Mouse (Mus musculus): ENCODE data around the gene Sh3d19. TPM values are rescaled to one million over a fixed set of nuclear protein-coding genes. Genes with fewer than 3 reads are reported as not detected.

Gene Sh3d19
- polyA plus RNA-seq, 1 experiment from 2014 or later: 15.7 TPM

DNA sequence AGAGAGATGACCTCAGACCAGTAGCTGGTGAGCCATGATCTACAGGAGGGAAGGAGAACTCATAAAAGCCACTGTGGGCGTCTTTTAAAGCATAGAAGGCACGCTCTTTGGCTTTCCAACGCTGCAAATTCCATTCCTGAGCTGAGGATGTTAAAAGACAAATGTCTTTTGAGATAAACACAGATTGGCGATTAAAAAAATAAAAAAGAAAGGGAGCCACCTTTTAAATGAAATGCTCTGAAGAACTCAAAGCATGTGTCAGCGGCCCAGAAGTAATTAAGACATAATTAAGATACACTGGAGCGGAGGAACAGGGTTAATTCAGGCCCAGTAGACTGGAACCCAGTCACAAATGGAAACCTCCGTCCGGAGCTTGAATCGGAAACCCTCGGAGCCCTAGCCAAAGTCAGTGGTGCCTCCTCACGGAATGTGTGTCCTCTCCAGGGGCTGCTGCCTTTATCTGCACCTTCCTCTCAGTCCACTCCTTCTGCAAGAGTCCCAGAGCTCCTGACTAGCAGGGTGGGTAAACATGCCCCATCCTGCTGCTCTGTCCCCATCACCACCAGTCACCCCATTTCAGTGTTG lies 40.1 kb upstream of the Sh3d19 start:
- no peaks in the 10 kb centered on the region for H3K36me3 ChIP-seq (replicated peaks; ENCODE audit: control insufficient read depth, insufficient read depth, low read depth, low read length)
- ATAC-seq (replicated peaks; ENCODE audit: insufficient number of reproducible peaks, low FRiP score, low TSS enrichment, low read depth): no peak

DNA sequence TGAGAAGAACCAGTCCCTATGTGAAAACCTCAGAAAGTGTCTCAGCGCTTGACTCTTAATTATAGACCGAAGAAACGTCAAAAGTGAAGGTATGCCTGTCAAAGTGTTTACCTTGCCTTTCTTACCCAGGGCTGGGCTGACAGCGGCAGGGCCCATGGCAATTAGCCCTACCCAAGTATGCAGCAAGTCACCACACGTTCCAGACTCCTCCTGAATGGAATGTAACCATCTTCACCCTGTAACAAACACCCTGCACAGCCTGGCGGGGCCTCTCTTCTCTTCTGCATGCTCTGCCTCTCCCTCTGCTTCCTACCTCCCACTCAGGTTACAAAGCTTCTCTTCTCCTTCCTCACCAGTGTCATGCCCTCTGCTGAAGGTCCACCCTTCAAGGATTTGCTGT lies 39.0 kb upstream of the Sh3d19 start:
- 69% methylated on average over 6 of the region's 6 CpGs for WGBS
- no peak overlapping the region for H3K27ac ChIP-seq (replicated peaks; ENCODE audit: low read depth, low read length)
- H3K9ac ChIP-seq (replicated peaks; ENCODE audit: low read length): no peak overlapping the region
- no peak for ATAC-seq (replicated peaks; ENCODE audit: insufficient number of reproducible peaks, low FRiP score, low TSS enrichment, low read depth)
- no peaks in the 10 kb centered on the region for H3K36me3 ChIP-seq (replicated peaks; ENCODE audit: control insufficient read depth, insufficient read depth, low read depth, low read length)
- peak; percentile 46 for DNase-seq (ENCODE audit: low spot score)
- H3K4me1 ChIP-seq (ENCODE audit: control insufficient read depth, insufficient read depth, low read length): no peaks in the 10 kb centered on the region
- no peaks in the 10 kb centered on the region for H3K27me3 ChIP-seq (ENCODE audit: control insufficient read depth, insufficient read depth, low read length)
- H3K4me3 ChIP-seq (ENCODE audit: low read depth, low read length): no peak overlapping the region
- H3K9me3 ChIP-seq (replicated peaks; ENCODE audit: control insufficient read depth, low read length): no peaks in the 10 kb centered on the region
- H3K4me2 ChIP-seq (ENCODE audit: low read depth, low read length): no peak overlapping the region

More for the DNA sequence above, 40.1 kb upstream of the Sh3d19 start:
- Histone ChIP-seq H3K9me3 (replicated peaks; ENCODE audit: control insufficient read depth, low read length) (no peaks in the 10 kb centered on the region), H3K9ac (replicated peaks; ENCODE audit: low read length) (no peak overlapping the region), H3K27me3 (ENCODE audit: control insufficient read depth, insufficient read depth, low read length) (no peaks in the 10 kb centered on the region), H3K4me3 (ENCODE audit: low read depth, low read length) (no peak overlapping the region), H3K4me1 (ENCODE audit: control insufficient read depth, insufficient read depth, low read length) (no peaks in the 10 kb centered on the region), H3K27ac (replicated peaks; ENCODE audit: low read depth, low read length) (no peak overlapping the region), H3K4me2 (ENCODE audit: low read depth, low read length) (no peak overlapping the region)
- DNase-seq (ENCODE audit: low spot score): no peak
- 76% methylated on average over 11 of the region's 11 CpGs for WGBS

DNA sequence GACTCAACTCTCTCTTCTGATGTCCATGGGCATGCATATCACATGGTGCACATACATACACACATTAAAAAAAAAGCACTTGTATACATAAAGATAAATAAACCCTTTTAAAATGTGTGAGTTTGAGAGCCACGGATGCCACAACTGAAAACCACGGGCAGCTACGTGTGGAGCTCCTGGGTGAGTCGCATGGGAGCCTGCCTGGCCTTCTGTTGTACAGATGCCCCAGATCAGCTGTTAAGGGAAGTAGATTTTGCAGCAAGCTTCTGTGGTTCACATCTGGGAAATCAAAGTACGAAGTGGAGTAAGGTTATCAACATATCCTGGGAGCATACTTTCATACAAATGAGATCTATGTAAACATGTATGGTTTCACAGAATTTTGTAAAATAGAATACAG lies 37.3 kb upstream of the Sh3d19 start:
- Histone ChIP-seq H3K9me3 (replicated peaks; ENCODE audit: control insufficient read depth, low read length) (no peaks in the 10 kb centered on the region), H3K36me3 (replicated peaks; ENCODE audit: control insufficient read depth, insufficient read depth, low read depth, low read length) (no peaks in the 10 kb centered on the region), H3K4me1 (ENCODE audit: control insufficient read depth, insufficient read depth, low read length) (no peaks in the 10 kb centered on the region), H3K27ac (replicated peaks; ENCODE audit: low read depth, low read length) (no peak overlapping the region), H3K4me2 (ENCODE audit: low read depth, low read length) (no peak overlapping the region), H3K27me3 (ENCODE audit: control insufficient read depth, insufficient read depth, low read length) (no peaks in the 10 kb centered on the region), H3K9ac (replicated peaks; ENCODE audit: low read length) (no peak overlapping the region), H3K4me3 (ENCODE audit: low read depth, low read length) (no peak overlapping the region)
- 90% methylated on average over 5 of the region's 5 CpGs for WGBS
- ATAC-seq (replicated peaks; ENCODE audit: insufficient number of reproducible peaks, low FRiP score, low TSS enrichment, low read depth) (no peak), DNase-seq (ENCODE audit: low spot score) (no peak)

DNA sequence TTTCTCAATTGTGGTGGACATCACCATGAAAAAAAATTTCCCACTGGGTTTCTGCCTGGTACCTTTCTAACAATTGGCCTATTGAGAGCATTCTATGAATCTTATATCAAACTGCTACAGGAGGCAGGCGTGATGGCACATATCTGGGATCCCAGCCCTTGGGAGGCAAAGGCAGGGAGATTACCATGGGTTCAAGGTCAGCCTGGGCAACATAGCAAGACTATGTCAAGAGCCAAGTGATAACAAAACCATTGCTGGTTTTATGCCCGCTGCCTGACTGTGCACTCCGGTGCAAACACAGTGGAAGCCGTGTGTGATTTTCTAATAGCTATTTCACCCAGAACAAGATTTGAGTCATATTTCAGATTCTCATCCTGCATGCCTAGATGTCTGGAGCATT lies 20.0 kb upstream of the Sh3d19 start:
- Histone ChIP-seq H3K36me3 (replicated peaks; ENCODE audit: control insufficient read depth, insufficient read depth, low read depth, low read length) (no peaks in the 10 kb centered on the region), H3K4me2 (ENCODE audit: low read depth, low read length) (no peak overlapping the region), H3K4me3 (ENCODE audit: low read depth, low read length) (no peak overlapping the region), H3K9me3 (replicated peaks; ENCODE audit: control insufficient read depth, low read length) (no peaks in the 10 kb centered on the region), H3K4me1 (ENCODE audit: control insufficient read depth, insufficient read depth, low read length) (no peaks in the 10 kb centered on the region), H3K27ac (replicated peaks; ENCODE audit: low read depth, low read length) (no peak overlapping the region), H3K27me3 (ENCODE audit: control insufficient read depth, insufficient read depth, low read length) (no peaks in the 10 kb centered on the region), H3K9ac (replicated peaks; ENCODE audit: low read length) (no peak overlapping the region)
- ATAC-seq (replicated peaks; ENCODE audit: insufficient number of reproducible peaks, low FRiP score, low TSS enrichment, low read depth) (no peak), DNase-seq (ENCODE audit: low spot score) (no peak)
- WGBS: 83% methylated on average over 4 of the region's 4 CpGs

DNA sequence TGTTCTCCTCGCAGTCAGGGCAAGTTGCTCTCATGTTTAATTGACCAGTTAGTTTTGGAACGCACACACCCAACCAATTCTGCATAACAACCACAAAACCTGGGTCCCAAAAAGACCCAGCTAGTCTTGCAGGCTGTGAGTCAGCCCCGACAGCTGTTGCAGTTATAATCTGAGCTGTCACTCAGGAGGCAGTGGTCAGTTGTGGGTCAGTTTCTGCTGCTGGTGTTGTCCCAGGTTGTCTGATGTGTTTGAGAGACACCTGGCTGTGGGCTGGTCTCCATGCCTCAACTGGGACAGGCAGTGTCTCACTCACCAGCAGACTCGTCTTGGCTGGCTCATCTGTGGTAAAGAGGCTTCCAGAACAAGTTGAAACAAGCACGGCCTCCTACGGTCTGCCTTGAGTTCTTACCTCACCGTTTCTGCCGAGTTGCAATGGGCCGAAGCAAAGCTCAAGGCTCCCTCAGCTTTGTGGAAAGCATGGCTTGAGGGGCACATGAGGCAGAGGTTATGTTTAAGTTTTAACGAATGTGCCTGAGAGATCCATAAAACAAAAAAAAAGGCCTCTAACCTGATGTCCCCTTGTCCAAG lies 18.1 kb upstream of the Sh3d19 start:
- Histone ChIP-seq H3K36me3 (replicated peaks; ENCODE audit: control insufficient read depth, insufficient read depth, low read depth, low read length) (no peaks in the 10 kb centered on the region), H3K4me3 (ENCODE audit: low read depth, low read length) (no peak overlapping the region), H3K27me3 (ENCODE audit: control insufficient read depth, insufficient read depth, low read length) (no peaks in the 10 kb centered on the region), H3K9me3 (replicated peaks; ENCODE audit: control insufficient read depth, low read length) (no peaks in the 10 kb centered on the region), H3K27ac (replicated peaks; ENCODE audit: low read depth, low read length) (no peak overlapping the region), H3K4me2 (ENCODE audit: low read depth, low read length) (no peak overlapping the region), H3K9ac (replicated peaks; ENCODE audit: low read length) (no peak overlapping the region), H3K4me1 (ENCODE audit: control insufficient read depth, insufficient read depth, low read length) (no peaks in the 10 kb centered on the region)
- no peak for DNase-seq (ENCODE audit: low spot score)
- ATAC-seq (replicated peaks; ENCODE audit: insufficient number of reproducible peaks, low FRiP score, low TSS enrichment, low read depth): no peak
- WGBS: 85% methylated on average over 10 of the region's 10 CpGs

DNA sequence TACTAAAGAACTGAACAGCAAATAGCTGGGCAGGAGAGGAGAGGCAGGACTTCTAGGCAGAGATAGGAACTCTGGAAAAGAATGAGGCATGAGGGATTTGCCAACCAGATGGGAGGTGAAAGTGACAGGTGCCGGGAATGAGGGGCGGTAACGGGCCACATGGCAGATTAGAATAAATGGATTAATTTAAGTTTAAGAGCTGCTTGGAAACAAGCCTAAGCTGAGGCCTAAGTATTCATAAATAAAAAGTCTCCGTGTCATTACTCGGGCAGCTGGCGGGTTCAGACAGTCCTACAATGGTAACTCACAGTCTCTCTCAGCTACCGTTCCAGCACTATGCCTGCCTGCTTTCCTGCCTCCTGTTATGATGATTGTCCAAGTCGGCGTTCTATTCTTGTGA lies 15.6 kb upstream of the Sh3d19 start:
- Histone ChIP-seq H3K4me1 (ENCODE audit: control insufficient read depth, insufficient read depth, low read length) (no peaks in the 10 kb centered on the region), H3K4me2 (ENCODE audit: low read depth, low read length) (no peak overlapping the region), H3K9me3 (replicated peaks; ENCODE audit: control insufficient read depth, low read length) (no peaks in the 10 kb centered on the region), H3K27me3 (ENCODE audit: control insufficient read depth, insufficient read depth, low read length) (no peaks in the 10 kb centered on the region), H3K9ac (replicated peaks; ENCODE audit: low read length) (no peak overlapping the region), H3K4me3 (ENCODE audit: low read depth, low read length) (no peak overlapping the region), H3K36me3 (replicated peaks; ENCODE audit: control insufficient read depth, insufficient read depth, low read depth, low read length) (no peaks in the 10 kb centered on the region), H3K27ac (replicated peaks; ENCODE audit: low read depth, low read length) (no peak overlapping the region)
- ATAC-seq (replicated peaks; ENCODE audit: insufficient number of reproducible peaks, low FRiP score, low TSS enrichment, low read depth): no peak
- 96% methylated on average over 9 of the region's 9 CpGs for WGBS
- no peak for DNase-seq (ENCODE audit: low spot score)

DNA sequence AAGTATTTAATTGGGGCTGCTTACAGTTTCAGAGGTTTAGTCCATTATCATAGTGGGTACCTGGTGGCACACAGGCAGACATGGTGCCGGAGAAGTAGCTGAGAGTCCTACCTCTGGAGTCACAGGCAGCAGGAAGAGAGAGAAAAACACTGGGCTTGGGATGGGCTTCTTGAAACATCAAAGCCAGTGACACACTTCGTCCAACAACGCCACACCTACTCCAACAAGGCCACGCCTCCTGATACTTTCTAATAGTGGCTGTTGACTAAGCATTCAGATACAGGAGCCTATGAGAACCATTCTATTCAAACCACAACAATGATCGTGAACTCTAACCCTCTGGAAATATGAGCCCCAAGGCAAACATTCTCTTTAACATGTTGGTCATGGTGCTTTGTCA lies 15.2 kb upstream of the Sh3d19 start:
- H3K36me3 ChIP-seq (replicated peaks; ENCODE audit: control insufficient read depth, insufficient read depth, low read depth, low read length): no peaks in the 10 kb centered on the region
- 85% methylated on average over 5 of the region's 5 CpGs for WGBS
- H3K4me3 ChIP-seq (ENCODE audit: low read depth, low read length): no peak overlapping the region
- H3K4me2 ChIP-seq (ENCODE audit: low read depth, low read length): no peak overlapping the region
- H3K9me3 ChIP-seq (replicated peaks; ENCODE audit: control insufficient read depth, low read length): no peaks in the 10 kb centered on the region
- DNase-seq (ENCODE audit: low spot score) (no peak), ATAC-seq (replicated peaks; ENCODE audit: insufficient number of reproducible peaks, low FRiP score, low TSS enrichment, low read depth) (no peak)
- no peaks in the 10 kb centered on the region for H3K4me1 ChIP-seq (ENCODE audit: control insufficient read depth, insufficient read depth, low read length)
- no peaks in the 10 kb centered on the region for H3K27me3 ChIP-seq (ENCODE audit: control insufficient read depth, insufficient read depth, low read length)
- H3K9ac ChIP-seq (replicated peaks; ENCODE audit: low read length): no peak overlapping the region
- H3K27ac ChIP-seq (replicated peaks; ENCODE audit: low read depth, low read length): no peak overlapping the region

DNA sequence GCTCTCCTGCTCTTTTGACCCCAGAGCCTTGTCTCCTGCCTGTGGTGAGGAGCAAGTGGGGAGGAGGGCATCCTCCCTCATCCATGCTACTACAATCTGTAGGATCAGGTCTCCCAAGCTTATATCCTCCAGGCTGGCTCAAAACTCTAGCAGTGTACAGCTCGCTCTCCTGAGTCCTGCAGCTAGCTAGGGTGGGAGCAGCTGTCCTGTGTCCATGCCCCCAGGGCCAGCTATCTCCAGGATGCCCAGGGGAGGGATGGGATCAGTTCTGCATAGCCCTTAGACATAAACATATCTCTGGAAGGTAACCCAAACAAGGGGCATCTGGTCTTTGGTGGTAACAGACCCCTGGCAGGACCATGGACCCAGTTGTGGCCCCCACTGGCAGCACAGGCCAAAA lies 11.2 kb upstream of the Sh3d19 start:
- Histone ChIP-seq H3K36me3 (replicated peaks; ENCODE audit: control insufficient read depth, insufficient read depth, low read depth, low read length) (no peaks in the 10 kb centered on the region), H3K27me3 (ENCODE audit: control insufficient read depth, insufficient read depth, low read length) (no peaks in the 10 kb centered on the region), H3K4me2 (ENCODE audit: low read depth, low read length) (no peak overlapping the region), H3K9ac (replicated peaks; ENCODE audit: low read length) (no peak overlapping the region), H3K9me3 (replicated peaks; ENCODE audit: control insufficient read depth, low read length) (no peaks in the 10 kb centered on the region), H3K4me1 (ENCODE audit: control insufficient read depth, insufficient read depth, low read length) (no peaks in the 10 kb centered on the region), H3K4me3 (ENCODE audit: low read depth, low read length) (no peak overlapping the region), H3K27ac (replicated peaks; ENCODE audit: low read depth, low read length) (no peak overlapping the region)
- DNase-seq (ENCODE audit: low spot score) (no peak), ATAC-seq (replicated peaks; ENCODE audit: insufficient number of reproducible peaks, low FRiP score, low TSS enrichment, low read depth) (no peak)
- WGBS: 74% methylated on average over 1 of the region's 1 CpGs
